Mouse (Mus musculus) forebrain, embryonic 12.5 days (tissue): ENCODE measurements around the gene Pgp. TPM values are rescaled to one million over a fixed set of nuclear protein-coding genes. Genes with fewer than 3 reads are reported as not detected.
A peak's percentile ranks its signal among the peaks of the same experiment; 100 is the strongest.

Experiments used
- ATAC-seq: fragments of 200-750 bp; cut with Nextera tagmentation; 2 replicates; pipeline ENCODE4 v1.8.0; 2017; ENCODE audit warnings: moderate TSS enrichment; ENCODE audit not compliant: low FRiP score
- H3K27ac ChIP-seq: fragments of 300-500 bp; sonication (generic); 2 replicates; pipeline ENCODE4 v1.5.1; 2016; ENCODE audit warnings: mild to moderate bottlenecking
- H3K27me3 ChIP-seq: fragments of 300-500 bp; sonication (generic); 2 replicates; pipeline ENCODE4 v1.6.1; 2016; ENCODE audit warnings: mild to moderate bottlenecking
- H3K36me3 ChIP-seq: fragments of 300-500 bp; sonication (generic); replicated peaks from 2 replicates; pipeline ENCODE4 v1.6.1; 2016; ENCODE audit warnings: mild to moderate bottlenecking
- H3K4me1 ChIP-seq: fragments of 300-500 bp; sonication (generic); 2 replicates; pipeline ENCODE4 v1.6.1; 2016
- H3K4me2 ChIP-seq: fragments of 300-500 bp; sonication (generic); 2 replicates; pipeline ENCODE4 v1.6.1; 2016; ENCODE audit warnings: mild to moderate bottlenecking, moderate library complexity
- H3K4me3 ChIP-seq: fragments of 300-500 bp; sonication (generic); replicated peaks from 2 replicates; pipeline ENCODE4 v1.5.1; 2016; ENCODE audit warnings: mild to moderate bottlenecking
- H3K9ac ChIP-seq: fragments of 300-500 bp; sonication (generic); 2 replicates; pipeline ENCODE4 v1.6.1; 2016; ENCODE audit warnings: mild to moderate bottlenecking
- H3K9me3 ChIP-seq: fragments of 300-500 bp; sonication (generic); 2 replicates; pipeline ENCODE4 v1.6.1; 2016
- WGBS: fragments of 180-500 bp; shearing (Covaris S2); methylation state at CpG from one replicate; pipeline ENCODE4 v1.1.7; 2016; 5-methylcytosine and 5-hydroxymethylcytosine counted together
- polyA plus RNA-seq: library from polyadenylated mRNA; unstranded; fragments of >200 nt; fragmentation: Nextera tagmentation; extraction: Ambion mirVana; gene quantifications from 2 replicates; pipeline ENCODE4 v1.2.1, GENCODE M21; 2016

The Pgp gene
- polyA plus RNA-seq, 1 experiment from 2014 or later, result 60.3 TPM

DNA sequence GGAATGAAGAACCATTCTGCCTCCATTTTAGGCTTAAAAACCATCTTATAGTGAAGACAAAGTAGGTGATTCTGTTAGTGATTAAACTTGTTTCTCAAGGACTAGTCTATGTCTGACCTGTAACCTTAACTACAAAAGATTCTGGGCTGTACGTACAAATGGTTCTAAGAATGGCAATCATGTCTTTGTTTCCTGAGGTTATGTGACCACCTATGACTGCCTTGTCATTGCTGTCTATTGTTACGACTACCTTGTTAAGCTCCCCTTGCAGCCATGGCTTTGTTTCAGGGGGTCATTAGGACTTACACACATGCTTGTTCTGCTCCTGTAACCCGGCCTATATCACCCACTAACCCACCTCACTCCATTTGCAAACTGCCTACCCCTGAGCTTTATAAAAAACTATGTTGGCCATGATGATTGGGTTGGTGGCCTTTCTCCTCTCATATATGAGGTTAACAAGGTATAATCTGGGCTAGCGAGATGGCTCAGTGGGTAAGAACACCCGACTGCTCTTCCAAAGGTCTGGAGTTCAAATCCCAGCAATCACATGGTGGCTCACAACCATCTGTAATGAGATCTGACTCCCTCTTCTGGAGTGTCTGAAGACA, 1.5 kb upstream of the Pgp start:
- WGBS, result 91% methylated on average over 5 of the region's 5 CpGs
- no peak for ATAC-seq
- H3K4me1 ChIP-seq, result peaks cover 26% of the 10 kb centered on the region
- no peak overlapping the region for H3K9ac ChIP-seq
- peaks cover 2% of the 10 kb centered on the region; the same call in 1 of the 2 replicates for H3K36me3 ChIP-seq
- no peak overlapping the region for H3K4me3 ChIP-seq
- no peaks in the 10 kb centered on the region for H3K27me3 ChIP-seq
- H3K4me2 ChIP-seq, result no peak overlapping the region
- no peaks in the 10 kb centered on the region for H3K9me3 ChIP-seq
- H3K27ac ChIP-seq, result no peak overlapping the region

DNA sequence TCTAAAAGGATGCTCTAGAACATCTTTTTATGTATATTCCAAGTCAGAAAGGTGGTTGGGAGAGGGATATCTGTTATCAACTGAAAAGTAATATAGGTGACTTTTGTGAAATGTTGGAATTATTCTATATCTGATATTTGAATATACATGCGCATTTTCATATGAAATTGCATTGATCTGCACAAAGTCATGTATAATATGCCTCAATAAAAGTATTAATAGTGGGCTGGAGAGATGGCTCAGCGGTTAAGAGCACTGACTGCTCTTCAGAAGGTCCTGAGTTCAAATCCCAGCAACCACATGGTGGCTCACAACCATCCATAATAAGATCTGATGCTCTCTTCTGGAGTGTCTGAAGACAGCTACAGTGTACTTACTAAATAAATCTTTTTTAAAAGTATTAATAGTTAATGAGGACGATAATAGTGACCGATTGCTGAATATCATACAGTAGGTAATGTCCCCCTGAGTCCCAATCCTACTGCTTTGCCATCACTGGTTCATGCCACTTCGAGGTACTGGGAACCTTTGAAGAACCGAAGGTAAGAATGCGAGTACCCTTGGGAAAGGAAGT, 769 bp upstream of the Pgp start:
- peak overlapping the region; percentile 95 for H3K9ac ChIP-seq
- no peaks in the 10 kb centered on the region for H3K27me3 ChIP-seq
- H3K27ac ChIP-seq, result peak overlapping the region; percentile 85
- 19% methylated on average over 7 of the region's 7 CpGs for WGBS
- ATAC-seq, result no peak; the same call in 1 of the 2 replicates
- H3K36me3 ChIP-seq, result peaks cover 8% of the 10 kb centered on the region
- H3K4me1 ChIP-seq, result peaks cover 28% of the 10 kb centered on the region
- H3K9me3 ChIP-seq, result no peaks in the 10 kb centered on the region
- peak overlapping the region; percentile 89 for H3K4me3 ChIP-seq
- H3K4me2 ChIP-seq, result peak overlapping the region; percentile 83

DNA sequence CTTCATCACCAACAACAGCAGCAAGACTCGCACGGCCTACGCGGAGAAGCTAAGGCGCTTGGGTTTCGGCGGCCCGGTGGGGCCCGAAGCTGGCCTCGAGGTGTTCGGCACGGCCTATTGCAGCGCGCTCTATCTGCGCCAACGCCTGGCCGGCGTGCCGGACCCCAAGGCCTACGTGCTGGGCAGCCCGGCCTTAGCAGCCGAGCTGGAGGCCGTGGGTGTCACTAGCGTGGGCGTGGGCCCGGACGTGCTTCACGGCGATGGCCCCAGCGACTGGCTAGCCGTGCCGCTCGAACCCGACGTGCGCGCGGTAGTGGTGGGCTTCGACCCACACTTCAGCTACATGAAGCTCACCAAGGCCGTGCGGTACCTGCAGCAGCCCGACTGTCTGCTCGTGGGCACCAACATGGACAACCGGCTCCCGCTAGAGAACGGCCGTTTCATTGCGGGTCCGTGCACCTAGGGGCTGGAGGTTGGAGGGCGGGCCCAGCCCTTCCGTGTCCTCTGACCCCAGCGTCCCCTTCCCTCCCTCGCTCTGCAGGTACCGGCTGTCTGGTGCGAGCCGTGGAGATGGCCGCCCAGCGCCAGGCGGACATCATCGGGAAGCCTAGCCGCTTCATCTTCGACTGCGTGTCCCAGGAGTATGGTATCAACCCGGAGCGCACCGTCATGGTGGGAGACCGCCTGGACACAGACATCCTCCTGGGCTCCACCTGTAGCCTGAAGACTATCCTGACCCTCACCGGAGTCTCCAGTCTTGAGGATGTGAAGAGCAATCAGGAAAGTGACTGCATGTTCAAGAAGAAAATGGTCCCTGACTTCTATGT, 722 bp downstream of the Pgp start:
- Histone ChIP-seq H3K9me3 (no peaks in the 10 kb centered on the region), H3K36me3 (peaks cover 23% of the 10 kb centered on the region), H3K4me3 (peak overlapping the region; percentile 89), H3K27ac (peak overlapping the region; percentile 85), H3K4me2 (peak overlapping the region; percentile 83), H3K9ac (peak overlapping the region; percentile 95), H3K4me1 (peaks cover 28% of the 10 kb centered on the region), H3K27me3 (no peaks in the 10 kb centered on the region)
- 2% methylated on average over 68 of the region's 68 CpGs for WGBS
- ATAC-seq, result peak; percentile 49

DNA sequence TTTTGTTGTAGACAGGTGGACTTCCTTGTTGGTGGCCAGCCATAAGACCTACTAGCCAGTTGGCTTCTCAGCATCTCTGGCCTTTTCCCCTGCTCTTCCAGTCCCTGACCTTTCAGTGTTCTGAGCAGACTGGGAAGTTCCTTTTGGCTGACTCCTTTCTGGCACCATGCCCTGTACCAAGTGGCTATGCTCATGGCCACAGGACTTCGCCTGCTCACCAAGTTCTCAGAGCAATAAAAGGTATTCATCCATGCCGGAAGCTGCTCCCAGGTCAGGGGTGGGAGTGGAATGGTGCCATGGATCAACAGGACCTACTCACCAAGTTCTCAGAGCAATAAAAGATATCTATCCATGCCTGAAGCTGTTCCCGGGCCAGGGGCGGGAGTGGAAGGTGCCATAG, 2.3 kb downstream of the Pgp start:
- Histone ChIP-seq H3K27me3 (no peaks in the 10 kb centered on the region), H3K4me3 (no peak overlapping the region), H3K4me2 (peak overlapping the region; percentile 83), H3K4me1 (peaks cover 30% of the 10 kb centered on the region), H3K27ac (no peak overlapping the region), H3K36me3 (peaks cover 36% of the 10 kb centered on the region), H3K9me3 (no peaks in the 10 kb centered on the region), H3K9ac (no peak overlapping the region)
- 87% methylated on average over 4 of the region's 4 CpGs for WGBS
- ATAC-seq, result no peak

DNA sequence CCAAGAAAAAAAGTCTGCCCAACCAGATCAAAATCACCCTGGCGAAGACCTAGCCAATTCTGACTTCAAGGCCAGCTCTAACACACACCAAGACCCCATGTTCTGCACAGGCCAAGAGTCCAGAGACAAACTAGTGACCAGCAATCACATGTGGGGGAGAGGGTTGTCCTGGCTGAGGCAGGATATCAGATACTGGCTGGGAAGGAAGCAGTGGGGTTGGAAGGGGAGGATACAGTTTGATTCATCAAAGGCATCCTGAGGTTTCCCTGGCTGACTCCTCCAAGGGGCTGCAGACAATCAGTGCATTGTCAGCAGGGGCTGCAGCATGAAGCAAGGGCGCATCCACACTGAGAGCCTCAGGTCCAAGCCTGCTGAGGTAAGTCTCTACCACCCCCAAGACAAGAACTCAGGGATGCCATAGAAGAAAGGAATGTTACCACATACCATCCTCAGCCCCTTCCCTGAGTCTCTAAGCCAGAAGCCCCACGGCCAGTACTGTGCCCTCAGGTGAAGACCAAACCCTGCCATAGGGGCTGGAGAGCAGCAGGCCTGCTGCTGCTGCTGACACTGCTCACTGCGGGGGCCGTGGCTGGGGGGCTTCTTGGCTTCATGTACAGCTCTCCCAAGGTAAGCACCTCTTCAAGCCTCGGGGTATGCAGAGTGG, 3.6 kb downstream of the Pgp start, which contains the start of gene Bricd5:
TSS of gene Bricd5 (plus strand) at position 273 of the 664 bp plus-strand sequence.
- H3K4me2 ChIP-seq, result no peak within 1 kb of the TSS; the same call in 1 of the 2 replicates
- ATAC-seq, result no peak
- H3K4me3 ChIP-seq, result no peak within 1 kb of the TSS
- peaks cover 36% of the 10 kb centered on the region for H3K36me3 ChIP-seq
- peaks cover 39% of the 10 kb centered on the region for H3K4me1 ChIP-seq
- WGBS, result 75% methylated on average over 6 of the region's 6 CpGs
- H3K27ac ChIP-seq, result no peak within 1 kb of the TSS
- no peaks in the 10 kb centered on the region for H3K27me3 ChIP-seq
- peak within 1 kb of the TSS; percentile 9 for H3K9ac ChIP-seq
- no peaks in the 10 kb centered on the region for H3K9me3 ChIP-seq

DNA sequence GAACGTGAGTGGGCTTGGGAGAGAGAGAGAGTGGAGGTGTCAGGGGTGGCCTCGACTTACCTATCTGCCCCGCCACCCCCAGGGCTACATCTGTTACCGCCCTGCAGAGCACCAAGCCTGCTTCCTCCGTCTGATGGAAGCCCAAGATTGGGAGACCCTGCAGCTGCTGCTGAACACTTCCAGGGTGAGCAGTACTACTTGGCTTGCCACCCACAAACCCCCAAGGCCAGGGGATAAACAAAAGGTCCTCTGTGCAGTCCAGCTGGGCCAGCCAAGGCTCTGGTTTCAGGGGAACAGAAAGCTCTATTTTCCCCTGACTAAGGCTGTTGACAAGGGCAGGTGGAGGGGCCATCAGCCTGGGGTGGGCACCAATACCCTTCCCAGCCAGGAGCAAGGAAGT, 4.4 kb downstream of the Pgp start:
- peaks cover 36% of the 10 kb centered on the region for H3K36me3 ChIP-seq
- no peak for ATAC-seq
- H3K9me3 ChIP-seq, result no peaks in the 10 kb centered on the region
- no peak overlapping the region for H3K9ac ChIP-seq
- no peak overlapping the region for H3K4me2 ChIP-seq
- no peak overlapping the region for H3K4me3 ChIP-seq
- H3K4me1 ChIP-seq, result peaks cover 39% of the 10 kb centered on the region
- WGBS, result 86% methylated on average over 5 of the region's 5 CpGs
- no peak overlapping the region for H3K27ac ChIP-seq
- H3K27me3 ChIP-seq, result no peaks in the 10 kb centered on the region

DNA sequence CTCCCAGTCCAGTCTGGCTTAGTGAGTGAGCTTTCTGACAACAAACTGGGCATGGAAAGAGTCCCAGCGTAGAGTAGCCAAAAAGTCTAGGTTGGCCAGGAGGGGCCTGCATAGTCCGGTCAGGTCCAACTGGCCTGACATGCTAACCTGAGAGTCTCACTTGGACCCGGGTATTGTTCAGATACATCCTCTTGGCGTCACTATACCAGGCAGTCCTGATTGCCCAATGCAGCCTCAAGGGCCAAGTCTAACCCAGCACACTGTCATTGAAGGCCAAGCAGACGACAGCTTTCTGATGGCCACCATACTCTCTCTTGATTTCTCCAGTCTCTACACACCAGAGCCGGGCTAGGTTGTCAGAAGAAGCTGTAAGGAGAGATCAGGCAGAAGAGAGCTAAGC, 5.4 kb downstream of the Pgp start:
- Histone ChIP-seq H3K9ac (no peak overlapping the region), H3K4me2 (no peak overlapping the region), H3K4me3 (no peak overlapping the region), H3K36me3 (peaks cover 36% of the 10 kb centered on the region), H3K27ac (no peak overlapping the region), H3K27me3 (no peaks in the 10 kb centered on the region), H3K9me3 (no peaks in the 10 kb centered on the region), H3K4me1 (peaks cover 47% of the 10 kb centered on the region)
- ATAC-seq, result no peak
- 96% methylated on average over 6 of the region's 6 CpGs for WGBS

DNA sequence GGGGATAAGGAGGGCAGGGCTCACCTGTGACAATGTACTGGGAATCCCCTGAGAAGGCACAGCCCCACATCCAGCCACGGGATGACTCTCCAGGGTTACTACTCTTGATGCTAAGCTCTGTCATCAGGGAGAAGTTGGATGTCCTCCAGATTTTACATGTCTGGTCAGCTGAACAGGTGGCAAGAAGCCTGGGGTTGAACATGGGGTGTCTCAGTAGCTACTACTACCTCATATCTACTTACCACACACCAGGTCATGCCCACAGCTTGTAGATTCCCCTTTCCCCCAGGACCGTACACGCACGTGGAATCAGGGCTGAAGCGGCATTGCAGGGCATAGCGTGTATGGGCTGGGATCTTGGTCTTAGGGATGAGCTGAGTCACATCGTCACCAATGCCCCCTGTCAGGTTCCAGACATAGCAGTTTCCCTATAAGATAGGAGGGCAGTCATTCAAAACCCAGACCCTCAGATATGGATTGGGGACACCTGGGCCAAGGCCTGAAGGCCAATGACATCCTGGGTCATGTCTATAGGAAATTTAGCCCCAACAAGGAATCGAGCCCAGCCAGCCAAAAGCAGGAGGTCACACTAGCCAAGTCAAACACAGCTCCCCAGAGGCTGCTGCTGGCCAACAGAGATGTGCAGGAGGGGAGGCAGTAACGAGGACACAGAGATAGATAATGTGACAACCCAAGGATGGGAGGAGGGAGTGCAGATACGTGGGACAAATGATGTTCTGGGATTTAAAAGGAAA, 6.0 kb downstream of the Pgp start:
- WGBS, result 95% methylated on average over 10 of the region's 10 CpGs
- no peak for ATAC-seq
- Histone ChIP-seq H3K4me3 (no peak overlapping the region), H3K9me3 (no peaks in the 10 kb centered on the region), H3K27ac (no peak overlapping the region), H3K9ac (no peak overlapping the region), H3K4me2 (no peak overlapping the region), H3K27me3 (no peaks in the 10 kb centered on the region), H3K4me1 (peaks cover 41% of the 10 kb centered on the region), H3K36me3 (peaks cover 36% of the 10 kb centered on the region)

DNA sequence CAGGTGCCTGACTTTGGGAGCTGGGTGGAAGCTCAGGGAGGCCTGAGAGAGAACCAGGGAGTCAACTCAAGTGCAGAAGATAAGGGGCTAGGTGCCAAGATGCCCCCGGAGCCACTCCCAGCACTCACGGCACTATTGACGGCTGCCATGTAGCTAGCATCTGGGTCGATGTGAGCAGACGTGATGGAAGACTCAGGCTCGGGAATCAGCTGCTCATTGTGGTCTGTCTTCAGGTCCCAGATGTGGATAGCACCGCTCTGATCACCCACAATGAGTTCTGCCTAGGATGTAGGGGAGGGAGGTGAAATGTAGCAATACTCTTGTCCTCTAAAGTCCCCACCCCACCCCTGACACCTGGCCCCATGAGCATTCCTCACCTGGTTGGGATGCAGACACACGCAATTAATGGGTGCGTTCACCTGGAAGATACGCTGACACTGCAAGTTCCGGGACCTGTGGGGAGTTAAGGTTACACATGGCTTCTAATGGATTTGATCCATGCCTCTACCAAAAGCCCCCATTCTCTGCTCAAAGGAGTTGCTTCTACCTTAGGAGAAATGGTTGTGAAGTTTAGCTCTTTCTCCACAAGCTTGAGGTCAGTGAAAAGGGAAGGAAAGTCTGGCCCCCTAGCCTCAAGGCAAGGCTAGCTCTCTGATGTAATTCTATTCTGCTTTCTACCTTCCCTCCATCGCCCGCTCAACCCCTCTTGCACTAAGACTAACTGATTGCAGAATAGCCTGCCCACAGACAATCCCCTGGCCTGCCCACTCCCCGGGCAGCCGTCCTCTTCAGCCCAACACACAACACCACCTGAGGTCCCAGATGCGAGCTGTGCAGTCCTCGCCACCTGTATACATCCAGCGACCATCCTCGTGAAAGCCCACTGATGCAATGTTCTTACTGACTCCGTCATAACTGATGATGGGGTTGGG, 7.1 kb downstream of the Pgp start:
- peak overlapping the region; percentile 51 for H3K4me2 ChIP-seq
- WGBS, result 90% methylated on average over 20 of the region's 20 CpGs
- peaks cover 30% of the 10 kb centered on the region for H3K4me1 ChIP-seq
- peaks cover 36% of the 10 kb centered on the region for H3K36me3 ChIP-seq
- H3K9me3 ChIP-seq, result no peaks in the 10 kb centered on the region
- peak overlapping the region; percentile 78; the same call in 1 of the 2 replicates for H3K4me3 ChIP-seq
- ATAC-seq, result no peak
- peak overlapping the region; percentile 49; the same call in 1 of the 2 replicates for H3K9ac ChIP-seq
- no peak overlapping the region for H3K27ac ChIP-seq
- H3K27me3 ChIP-seq, result no peaks in the 10 kb centered on the region

DNA sequence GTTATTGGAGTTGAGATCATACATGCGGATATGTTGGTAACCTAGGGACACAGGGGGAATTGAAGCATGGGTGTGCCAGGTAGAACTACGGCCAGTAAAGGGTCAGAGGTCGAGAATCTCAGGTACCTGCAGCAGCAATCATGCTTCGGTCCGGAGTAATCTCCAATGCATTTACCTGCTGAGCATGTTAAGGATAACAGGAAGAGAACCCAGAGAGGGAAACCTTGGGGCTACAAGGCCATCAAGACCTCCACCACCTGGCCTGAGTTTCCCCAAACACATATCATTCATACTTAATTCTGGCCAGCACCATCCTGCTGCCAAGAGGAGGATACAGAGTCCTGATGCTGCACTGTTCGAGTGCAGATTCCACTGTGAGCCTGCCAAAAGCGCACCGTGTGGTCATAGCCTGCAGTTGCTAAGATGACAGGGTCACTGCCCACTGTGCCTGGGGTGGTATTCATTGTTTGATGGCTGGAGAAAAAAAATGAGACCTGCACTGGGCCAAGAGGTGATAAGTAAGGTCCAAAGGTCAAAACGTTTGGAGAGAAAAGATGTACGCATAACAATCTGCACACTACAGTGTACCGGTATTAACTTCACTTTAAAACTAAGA, 7.9 kb downstream of the Pgp start:
- Histone ChIP-seq H3K27ac (no peak overlapping the region; the same call in 1 of the 2 replicates), H3K9ac (peak overlapping the region; percentile 82), H3K36me3 (peaks cover 36% of the 10 kb centered on the region), H3K4me3 (peak overlapping the region; percentile 78), H3K9me3 (no peaks in the 10 kb centered on the region), H3K4me1 (peaks cover 22% of the 10 kb centered on the region), H3K27me3 (no peaks in the 10 kb centered on the region), H3K4me2 (peak overlapping the region; percentile 51)
- 55% methylated on average over 11 of the region's 11 CpGs for WGBS
- peak; percentile 27 for ATAC-seq
